Mouse (Mus musculus): ENCODE data around the gene Nfia.

DNA sequence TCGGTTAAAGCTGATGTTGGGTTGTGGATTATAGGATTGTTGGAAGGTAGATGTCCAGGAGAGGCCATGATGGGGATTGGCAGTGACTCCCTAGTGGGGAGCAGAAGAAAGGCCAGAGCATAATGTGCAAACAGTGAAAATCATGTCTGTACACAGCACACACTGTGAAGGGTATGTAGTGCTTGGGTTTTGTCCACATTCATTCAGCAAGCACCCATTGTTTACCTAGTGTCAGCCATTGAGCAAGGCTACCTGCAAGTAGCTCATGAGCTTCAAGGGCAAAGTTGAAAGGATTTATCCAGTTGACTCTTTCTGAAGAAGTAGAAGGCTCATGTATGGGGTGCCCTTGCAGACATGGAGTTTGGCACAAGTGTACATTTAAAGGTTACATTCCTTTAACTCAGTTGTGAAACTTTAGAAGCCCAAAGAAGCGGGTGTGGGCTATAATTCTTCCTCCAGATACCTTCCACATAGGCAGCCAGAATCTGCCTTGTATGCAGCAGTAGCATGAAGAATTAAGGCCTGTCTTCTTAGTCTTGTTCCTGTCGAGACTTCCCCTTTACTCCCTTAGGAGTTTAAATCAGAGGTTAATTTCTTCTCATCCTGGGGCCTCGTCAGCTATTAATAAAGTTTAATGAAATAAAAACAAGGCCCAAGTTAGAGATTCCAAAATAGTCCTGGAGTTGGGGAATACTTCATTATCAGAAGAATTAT, 37.2 kb downstream of the Nfia start:
- TF ChIP-seq POLR2A (IDR thresholded peaks at IDR 0.05; ENCODE audit: borderline replicate concordance, extremely low read depth, low read depth, low read length) (no peak), CTCF (IDR thresholded peaks at IDR 0.05; ENCODE audit: insufficient read depth, low read length) (no peak)

Measured in lung, adult 2 months (tissue).